Mouse (Mus musculus) heart, postnatal 0 days (tissue): ENCODE results near the gene AI854703. TPM values are rescaled to one million over a fixed set of nuclear protein-coding genes. Genes with fewer than 3 reads are reported as not detected.
A peak's percentile ranks its signal among the peaks of the same experiment; 100 is the strongest.

Source experiments
- ATAC-seq: fragments of 200-750 bp; cut with Nextera tagmentation; 2 replicates; pipeline ENCODE4 v1.8.0; 2017; ENCODE audit warnings: low read depth, moderate number of reproducible peaks, moderate library complexity; ENCODE audit not compliant: insufficient read depth
- DNase-seq: peaks from one replicate; pipeline ENCODE4 v3.0.0-alpha.2; 2016; ENCODE audit warnings: low spot score
- H3K27ac ChIP-seq: fragments of 300-500 bp; sonication (generic); 2 replicates; pipeline ENCODE4 v1.5.1; 2014; ENCODE audit warnings: low read depth, mild to moderate bottlenecking
- H3K27me3 ChIP-seq: fragments of 300-500 bp; sonication (generic); 2 replicates; pipeline ENCODE4 v1.6.1; 2014; ENCODE audit warnings: low read length, mixed read lengths; ENCODE audit not compliant: control insufficient read depth, insufficient read depth
- H3K36me3 ChIP-seq: fragments of 300-500 bp; sonication (generic); replicated peaks from 2 replicates; pipeline ENCODE4 v1.6.1; 2014; ENCODE audit warnings: low read length, mixed read lengths; ENCODE audit not compliant: control insufficient read depth, insufficient read depth
- H3K4me1 ChIP-seq: fragments of 300-500 bp; sonication (generic); 2 replicates; pipeline ENCODE4 v1.6.1; 2014; ENCODE audit warnings: antibody characterized with exemption; ENCODE audit not compliant: control insufficient read depth, insufficient read depth
- H3K4me2 ChIP-seq: fragments of 300-500 bp; sonication (generic); 2 replicates; pipeline ENCODE4 v1.6.1; 2014; ENCODE audit warnings: low read depth, mild to moderate bottlenecking, low read length, moderate library complexity
- H3K4me3 ChIP-seq: fragments of 300-500 bp; sonication (generic); 2 replicates; pipeline ENCODE4 v1.5.1; 2014; ENCODE audit warnings: low read depth, low read length
- H3K9ac ChIP-seq: fragments of 300-500 bp; sonication (generic); replicated peaks from 2 replicates; pipeline ENCODE4 v1.6.1; 2014; ENCODE audit warnings: low read depth, low read length, mixed read lengths
- H3K9me3 ChIP-seq: fragments of 300-500 bp; sonication (generic); replicated peaks from 2 replicates; pipeline ENCODE4 v1.6.1; 2016; ENCODE audit warnings: low read length; ENCODE audit not compliant: control insufficient read depth
- CTCF ChIP-seq: IDR thresholded peaks from 2 replicates; pipeline ENCODE4 v1.5.1; 2016; ENCODE audit warnings: antibody characterized with exemption, control low read depth, low read depth
- EP300 ChIP-seq: IDR thresholded peaks from 2 replicates; pipeline ENCODE4 v1.6.1; 2016; ENCODE audit warnings: antibody characterized with exemption, low read depth
- WGBS: fragments of 180-500 bp; shearing (Covaris S2); extraction: QIAGEN DNeasy Blood & Tissue Kit; methylation state at CpG from one replicate; pipeline ENCODE4 v1.1.7; 2014; 5-methylcytosine and 5-hydroxymethylcytosine counted together
- polyA plus RNA-seq: library from polyadenylated mRNA; unstranded; fragments of >200 nt; fragmentation: Nextera tagmentation; extraction: Ambion mirVana; gene quantifications from 2 replicates; pipeline ENCODE4 v1.2.1, GENCODE M21; 2015
- total RNA-seq: library from RNA; depleted of rRNA; stranded (reverse); fragments of >200 nt; gene quantifications from 2 replicates; pipeline ENCODE4 v1.2.3, GENCODE M21; 2014; ENCODE audit warnings: low replicate concordance

The AI854703 gene
- total and polyA plus RNA-seq, 2 experiments from 2014 or later: 0.38 to 0.87 TPM

DNA sequence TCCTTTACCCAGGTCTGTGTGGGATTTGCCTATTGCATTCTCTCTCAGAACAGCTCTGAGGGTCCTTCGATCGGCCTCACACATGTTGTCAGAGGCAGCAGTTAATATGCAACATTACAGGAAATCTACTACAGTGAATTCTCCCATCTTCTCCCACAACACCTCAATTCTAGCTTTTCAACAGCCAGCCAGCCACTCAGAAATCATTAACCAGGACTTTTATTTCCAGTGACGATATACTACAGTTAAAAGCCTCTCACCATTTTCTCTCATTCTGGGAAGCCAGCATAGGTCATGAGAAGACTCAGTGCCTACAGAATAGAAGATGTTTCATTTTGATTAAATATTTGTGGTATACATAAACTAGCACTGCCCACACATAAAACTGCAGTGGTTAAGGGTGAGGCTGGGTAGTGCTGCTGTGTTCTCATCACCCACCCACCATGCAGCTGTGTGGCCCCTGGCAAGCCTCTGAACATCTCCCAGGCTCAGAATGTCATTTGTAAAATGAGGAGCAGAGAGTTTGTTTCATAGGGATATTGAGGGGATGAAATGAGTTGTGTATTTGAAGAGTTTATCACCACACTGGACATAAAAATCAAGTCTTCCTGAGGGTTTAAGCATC is 35.2 kb upstream of the AI854703 start:
- H3K27me3 ChIP-seq: no peaks in the 10 kb centered on the region

DNA sequence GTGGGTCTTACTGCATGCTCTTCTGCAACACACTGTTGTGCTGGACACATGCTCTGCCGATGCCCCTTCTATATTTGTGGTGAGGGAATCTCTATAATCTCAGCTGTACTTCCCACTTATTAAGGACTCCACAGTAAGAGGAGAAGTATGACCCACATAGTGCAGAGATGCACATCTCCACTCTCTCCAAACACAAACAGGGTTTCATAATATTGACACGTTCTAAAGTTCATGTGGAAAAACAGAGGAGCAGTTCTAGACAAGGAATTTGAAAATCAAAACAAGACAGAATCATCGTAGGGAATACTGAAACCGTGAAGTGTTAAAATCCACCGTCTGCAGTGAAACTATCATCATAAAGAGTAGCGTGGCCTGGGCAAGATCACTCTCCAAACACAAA is 34.7 kb upstream of the AI854703 start:
- Histone ChIP-seq H3K4me2 (no peak overlapping the region), H3K4me3 (no peak overlapping the region), H3K27me3 (no peaks in the 10 kb centered on the region), H3K9me3 (0 out of 2 replicates have a peak, but pooled peaks cover 1% of the 10 kb centered on the region), H3K27ac (no peak overlapping the region), H3K4me1 (peaks cover 30% of the 10 kb centered on the region), H3K36me3 (peaks cover 12% of the 10 kb centered on the region), H3K9ac (no peak overlapping the region)
- WGBS: 87% methylated on average over 6 of the region's 6 CpGs
- no peak for ATAC-seq
- DNase-seq: no peak
- TF ChIP-seq CTCF: no peak
- TF ChIP-seq EP300: no peak

More for the DNA sequence above, 35.2 kb upstream of the AI854703 start:
- WGBS: 85% methylated on average over 3 of the region's 3 CpGs
- Histone ChIP-seq H3K4me1 (peaks cover 30% of the 10 kb centered on the region), H3K27ac (no peak overlapping the region), H3K4me3 (no peak overlapping the region), H3K36me3 (peaks cover 7% of the 10 kb centered on the region), H3K9me3 (no peaks in the 10 kb centered on the region), H3K4me2 (no peak overlapping the region), H3K9ac (no peak overlapping the region)
- TF ChIP-seq CTCF: no peak
- TF ChIP-seq EP300: no peak
- no peak for DNase-seq
- ATAC-seq: no peak

DNA sequence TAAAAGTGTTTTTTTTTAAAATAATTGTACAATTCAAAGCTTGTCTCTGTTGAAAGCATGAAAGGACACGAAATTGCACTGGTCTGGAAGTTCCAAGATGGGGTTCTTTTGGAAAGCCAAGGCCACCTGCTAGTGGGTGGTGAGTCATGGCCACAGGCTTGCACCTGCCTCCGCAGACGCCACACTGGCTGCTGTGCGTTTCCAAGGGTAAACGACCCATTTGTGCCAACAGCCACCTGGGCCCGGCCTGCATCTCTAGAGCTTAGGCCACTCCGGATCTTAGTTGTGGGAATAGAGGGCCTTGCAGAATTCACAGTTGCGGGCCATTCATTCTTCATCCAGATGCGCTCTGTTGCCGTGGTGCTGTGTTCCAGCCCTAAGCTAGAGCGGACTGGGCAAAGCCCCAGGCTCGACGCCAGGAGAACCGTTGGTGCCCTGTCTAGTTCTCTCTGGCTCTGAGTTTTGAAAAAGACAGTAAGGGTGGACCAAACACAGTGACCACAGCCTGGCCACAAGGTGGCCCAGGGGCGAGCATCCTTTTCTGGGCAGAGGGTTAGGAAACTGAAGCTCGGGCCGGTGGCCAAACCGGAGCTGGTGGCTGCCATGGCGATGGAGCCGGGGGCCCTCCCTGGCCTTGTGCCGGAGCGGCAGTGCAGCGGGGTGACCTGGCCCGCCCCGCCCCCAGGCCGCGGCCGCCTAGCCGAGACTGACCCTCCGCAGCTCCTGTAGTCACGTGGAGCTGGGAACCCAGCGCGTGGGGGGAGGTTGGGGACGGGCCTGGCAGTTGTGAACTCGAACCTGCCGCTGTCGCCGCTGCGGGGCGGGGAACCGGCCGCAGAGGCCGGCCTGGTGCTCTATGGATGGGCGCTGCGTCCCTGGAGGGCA is 33.2 kb upstream of the AI854703 start, which contains the start of the genes Repin1 and Gm44965:
TSS of gene Repin1 (plus strand) at position 726 of the 885 bp plus-strand sequence.
TSS of gene Gm44965 (plus strand) at position 784 of the 885 bp plus-strand sequence.
- Histone ChIP-seq H3K4me2 (peak within 1 kb of the TSS; percentile 89), H3K27ac (peak within 1 kb of the TSS; percentile 90), H3K9ac (peak within 1 kb of the TSS; percentile 78), H3K4me3 (peak within 1 kb of the TSS; percentile 69), H3K36me3 (peaks cover 27% of the 10 kb centered on the region), H3K27me3 (no peaks in the 10 kb centered on the region), H3K4me1 (peaks cover 30% of the 10 kb centered on the region), H3K9me3 (0 out of 2 replicates have a peak, but pooled peaks cover 7% of the 10 kb centered on the region)
- peak; percentile 86 for DNase-seq
- ATAC-seq: peak; percentile 94
- TF ChIP-seq CTCF (peak; percentile 29; the same call in 1 of the 2 replicates), EP300 (peak; percentile 94)
- WGBS: 8% methylated on average over 45 of the region's 45 CpGs

DNA sequence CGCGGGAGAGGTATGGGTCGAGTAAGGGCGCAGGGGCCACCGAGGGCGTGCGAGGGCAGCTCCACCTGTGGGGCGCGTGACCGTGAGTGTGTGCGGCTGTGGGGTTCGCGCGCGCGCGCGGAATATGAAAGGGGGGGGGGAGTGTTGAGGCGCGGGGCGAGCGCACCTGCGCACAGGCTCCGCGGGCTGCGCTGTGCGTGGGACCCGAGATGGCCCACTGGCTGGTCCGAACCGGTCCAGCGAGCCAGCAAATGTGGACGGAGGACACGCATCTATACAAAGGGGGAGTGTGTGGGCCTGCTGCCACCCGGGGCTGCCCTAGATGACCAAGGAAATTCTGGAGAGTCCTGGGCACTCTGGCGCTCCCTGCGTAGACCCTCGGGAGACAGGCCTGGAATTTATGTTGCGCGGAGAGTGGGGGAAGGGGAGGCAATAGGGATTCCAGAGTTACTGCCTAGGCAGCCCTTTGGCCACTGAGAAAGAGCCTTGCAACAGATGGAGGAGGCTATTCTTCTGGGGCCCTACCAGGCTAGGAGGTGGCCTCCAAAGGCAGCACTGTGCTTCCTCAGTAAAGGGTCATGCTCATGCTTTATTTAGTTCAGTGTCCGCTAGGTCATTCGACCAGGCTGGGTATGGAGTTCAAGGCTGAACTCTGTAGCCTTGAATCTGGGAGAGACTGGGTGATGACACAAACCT is 32.4 kb upstream of the AI854703 start:
- ATAC-seq (peak; percentile 59), DNase-seq (peak; percentile 34)

DNA sequence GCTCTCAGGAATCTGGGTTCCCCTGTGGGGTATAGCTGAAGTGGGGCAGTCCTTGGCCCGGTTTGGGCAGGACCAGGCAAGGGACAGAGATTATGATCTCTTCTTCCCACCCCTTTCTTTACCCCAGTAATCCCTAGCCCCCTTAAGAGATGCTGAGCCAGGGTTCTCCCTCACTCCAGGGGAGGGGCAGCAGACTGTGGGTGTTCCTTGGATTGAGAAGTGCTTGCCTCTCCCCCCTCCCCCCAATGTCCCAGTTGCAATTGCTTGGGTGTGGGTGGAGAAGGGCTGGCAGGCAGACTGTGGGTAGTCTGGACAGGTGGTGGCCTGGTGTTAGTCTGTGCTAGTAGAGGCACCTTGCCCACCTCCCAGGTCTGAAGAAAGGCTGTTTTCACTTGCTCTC is 31.3 kb upstream of the AI854703 start:
- Histone ChIP-seq H3K9ac (0 out of 2 replicates have a peak overlapping the region, but pooled peaks have one; percentile 78), H3K27ac (no peak overlapping the region), H3K4me2 (peak overlapping the region; percentile 89), H3K9me3 (0 out of 2 replicates have a peak, but pooled peaks cover 7% of the 10 kb centered on the region), H3K4me3 (no peak overlapping the region), H3K27me3 (no peaks in the 10 kb centered on the region), H3K4me1 (peaks cover 18% of the 10 kb centered on the region), H3K36me3 (peaks cover 39% of the 10 kb centered on the region)
- no peak for TF ChIP-seq EP300
- no peak for TF ChIP-seq CTCF
- 64% methylated on average over 1 of the region's 1 CpGs for WGBS
- no peak for DNase-seq
- ATAC-seq: no peak

More for the DNA sequence above, 32.4 kb upstream of the AI854703 start:
- H3K4me1 ChIP-seq: peaks cover 26% of the 10 kb centered on the region
- peak overlapping the region; percentile 89 for H3K4me2 ChIP-seq
- peaks cover 35% of the 10 kb centered on the region for H3K36me3 ChIP-seq
- peak overlapping the region; percentile 69 for H3K4me3 ChIP-seq
- H3K9me3 ChIP-seq: 0 out of 2 replicates have a peak, but pooled peaks cover 7% of the 10 kb centered on the region
- peak overlapping the region; percentile 78 for H3K9ac ChIP-seq
- H3K27me3 ChIP-seq: no peaks in the 10 kb centered on the region
- under 1% methylated on average over 37 of the region's 41 CpGs for WGBS
- TF ChIP-seq EP300: peak; percentile 44; the same call in 1 of the 2 replicates
- TF ChIP-seq CTCF: no peak
- peak overlapping the region; percentile 90 for H3K27ac ChIP-seq
